Mouse (Mus musculus) liver, embryonic 15.5 days (tissue): Measurements from ENCODE around the gene Tmem200c. TPM values are rescaled to one million over a fixed set of nuclear protein-coding genes. Genes with fewer than 3 reads are reported as not detected.

ENCODE experiments used
- ATAC-seq: fragments of 200-750 bp; cut with Nextera tagmentation; 2 replicates; pipeline ENCODE4 v1.8.0; 2017; ENCODE audit warnings: moderate number of reproducible peaks, mild to moderate bottlenecking, moderate library complexity; ENCODE audit not compliant: insufficient read depth
- H3K27ac ChIP-seq: fragments of 300-500 bp; sonication (generic); replicated peaks from 2 replicates; pipeline ENCODE4 v1.5.1; 2015; ENCODE audit warnings: mild to moderate bottlenecking, inconsistent platforms
- H3K27me3 ChIP-seq: fragments of 300-500 bp; sonication (generic); 2 replicates; pipeline ENCODE4 v1.6.1; 2015; ENCODE audit warnings: mild to moderate bottlenecking, inconsistent platforms
- H3K36me3 ChIP-seq: fragments of 300-500 bp; sonication (generic); replicated peaks from 2 replicates; pipeline ENCODE4 v1.6.1; 2015; ENCODE audit warnings: moderate library complexity, mild to moderate bottlenecking, inconsistent platforms
- H3K4me1 ChIP-seq: fragments of 300-500 bp; sonication (generic); replicated peaks from 2 replicates; pipeline ENCODE4 v1.6.1; 2015; ENCODE audit warnings: inconsistent platforms
- H3K4me2 ChIP-seq: fragments of 300-500 bp; sonication (generic); 2 replicates; pipeline ENCODE4 v1.6.1; 2015; ENCODE audit warnings: moderate library complexity, mild to moderate bottlenecking, inconsistent platforms
- H3K4me3 ChIP-seq: fragments of 300-500 bp; sonication (generic); replicated peaks from 2 replicates; pipeline ENCODE4 v1.5.1; 2015; ENCODE audit warnings: mild to moderate bottlenecking, inconsistent platforms
- H3K9ac ChIP-seq: fragments of 300-500 bp; sonication (generic); 2 replicates; pipeline ENCODE4 v1.6.1; 2015; ENCODE audit warnings: moderate library complexity, mild to moderate bottlenecking, inconsistent platforms
- H3K9me3 ChIP-seq: fragments of 300-500 bp; sonication (generic); replicated peaks from 2 replicates; pipeline ENCODE4 v1.6.1; 2016; ENCODE audit warnings: inconsistent platforms
- WGBS: fragments of 180-500 bp; shearing (Covaris S2); methylation state at CpG from one replicate; pipeline ENCODE4 v1.1.7; 2015; ENCODE audit warnings: mixed read lengths; ENCODE audit not compliant: insufficient replicate concordance; 5-methylcytosine and 5-hydroxymethylcytosine counted together
- polyA plus RNA-seq: library from polyadenylated mRNA; unstranded; fragments of >200 nt; fragmentation: Nextera tagmentation; extraction: Ambion mirVana; gene quantifications from 2 replicates; pipeline ENCODE4 v1.2.1, GENCODE M21; 2015

Tmem200c gene
- polyA plus RNA-seq, 1 experiment from 2014 or later = not detected

GRCm38 (mm10) chr17:68852171-68852966, 25.9 kb downstream of the Tmem200c start:
- H3K4me2 ChIP-seq = no peak overlapping the region
- no peak overlapping the region for H3K4me3 ChIP-seq
- no peaks in the 10 kb centered on the region for H3K27me3 ChIP-seq
- WGBS = 62% methylated on average over 7 of the region's 7 CpGs
- H3K27ac ChIP-seq = no peak overlapping the region
- no peak for ATAC-seq
- no peaks in the 10 kb centered on the region for H3K36me3 ChIP-seq
- no peak overlapping the region for H3K9ac ChIP-seq
- H3K9me3 ChIP-seq = no peaks in the 10 kb centered on the region
- H3K4me1 ChIP-seq = no peaks in the 10 kb centered on the region

DNA sequence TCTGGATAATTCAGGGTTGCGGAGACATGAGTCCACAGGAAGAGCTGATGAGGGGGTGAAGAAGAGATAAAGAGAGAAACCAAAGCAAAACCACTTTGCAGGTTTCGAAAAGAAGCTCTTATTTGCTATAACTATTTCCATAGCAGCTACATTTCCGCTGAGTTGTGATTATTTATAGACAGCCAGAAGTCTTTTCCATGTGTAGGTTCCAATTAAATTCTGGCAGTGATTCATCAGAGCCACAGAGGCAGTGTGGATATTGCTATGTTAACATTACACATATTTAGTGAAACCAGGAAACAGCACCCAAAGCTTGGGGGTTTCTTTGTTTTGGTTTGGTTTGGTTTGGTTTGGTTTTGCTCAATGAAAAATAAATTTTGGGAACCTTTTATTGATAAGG, 37.8 kb downstream of the Tmem200c start:
- 55% methylated on average over 3 of the region's 3 CpGs for WGBS
- Histone ChIP-seq H3K9me3 (no peaks in the 10 kb centered on the region), H3K4me3 (no peak overlapping the region), H3K36me3 (no peaks in the 10 kb centered on the region), H3K4me2 (no peak overlapping the region), H3K27me3 (no peaks in the 10 kb centered on the region), H3K27ac (no peak overlapping the region), H3K4me1 (no peaks in the 10 kb centered on the region), H3K9ac (no peak overlapping the region)
- ATAC-seq = no peak

- ATAC-seq = no peak
- H3K27me3 ChIP-seq = no peaks in the 10 kb centered on the region
These were observed 42.0 kb downstream of the Tmem200c start for GRCm38 (mm10) chr17:68868439-68868838.

GRCm38 (mm10) chr17:68874021-68874420, 47.6 kb downstream of the Tmem200c start:
- Histone ChIP-seq H3K4me2 (no peak overlapping the region), H3K27ac (no peak overlapping the region), H3K9ac (no peak overlapping the region), H3K9me3 (no peaks in the 10 kb centered on the region), H3K36me3 (no peaks in the 10 kb centered on the region), H3K4me3 (no peak overlapping the region), H3K27me3 (no peaks in the 10 kb centered on the region), H3K4me1 (no peaks in the 10 kb centered on the region)
- WGBS = 62% methylated on average over 8 of the region's 8 CpGs
- ATAC-seq = no peak

More at GRCm38 (mm10) chr17:68868439-68868838, 42.0 kb downstream of the Tmem200c start:
- Histone ChIP-seq H3K27ac (no peak overlapping the region), H3K4me1 (no peaks in the 10 kb centered on the region), H3K9ac (no peak overlapping the region), H3K4me2 (no peak overlapping the region), H3K9me3 (no peaks in the 10 kb centered on the region), H3K36me3 (no peaks in the 10 kb centered on the region), H3K4me3 (no peak overlapping the region)

- ATAC-seq = no peak
- Histone ChIP-seq H3K4me1 (no peaks in the 10 kb centered on the region), H3K9me3 (no peaks in the 10 kb centered on the region), H3K4me2 (no peak overlapping the region), H3K9ac (no peak overlapping the region), H3K36me3 (no peaks in the 10 kb centered on the region), H3K4me3 (no peak overlapping the region), H3K27ac (no peak overlapping the region), H3K27me3 (no peaks in the 10 kb centered on the region)
- 56% methylated on average over 5 of the region's 5 CpGs for whole genome bisulfite sequencing
These were observed 48.8 kb downstream of the Tmem200c start for GRCm38 (mm10) chr17:68875251-68875650.

GRCm38 (mm10) chr17:68875917-68876495, 49.6 kb downstream of the Tmem200c start:
- no peak overlapping the region for H3K4me3 ChIP-seq
- 71% methylated on average over 10 of the region's 10 CpGs for WGBS
- H3K27ac ChIP-seq = no peak overlapping the region
- no peak for ATAC-seq
- no peaks in the 10 kb centered on the region for H3K4me1 ChIP-seq
- H3K4me2 ChIP-seq = no peak overlapping the region
- H3K27me3 ChIP-seq = no peaks in the 10 kb centered on the region
- H3K36me3 ChIP-seq = no peaks in the 10 kb centered on the region
- H3K9me3 ChIP-seq = no peaks in the 10 kb centered on the region
- H3K9ac ChIP-seq = no peak overlapping the region

DNA sequence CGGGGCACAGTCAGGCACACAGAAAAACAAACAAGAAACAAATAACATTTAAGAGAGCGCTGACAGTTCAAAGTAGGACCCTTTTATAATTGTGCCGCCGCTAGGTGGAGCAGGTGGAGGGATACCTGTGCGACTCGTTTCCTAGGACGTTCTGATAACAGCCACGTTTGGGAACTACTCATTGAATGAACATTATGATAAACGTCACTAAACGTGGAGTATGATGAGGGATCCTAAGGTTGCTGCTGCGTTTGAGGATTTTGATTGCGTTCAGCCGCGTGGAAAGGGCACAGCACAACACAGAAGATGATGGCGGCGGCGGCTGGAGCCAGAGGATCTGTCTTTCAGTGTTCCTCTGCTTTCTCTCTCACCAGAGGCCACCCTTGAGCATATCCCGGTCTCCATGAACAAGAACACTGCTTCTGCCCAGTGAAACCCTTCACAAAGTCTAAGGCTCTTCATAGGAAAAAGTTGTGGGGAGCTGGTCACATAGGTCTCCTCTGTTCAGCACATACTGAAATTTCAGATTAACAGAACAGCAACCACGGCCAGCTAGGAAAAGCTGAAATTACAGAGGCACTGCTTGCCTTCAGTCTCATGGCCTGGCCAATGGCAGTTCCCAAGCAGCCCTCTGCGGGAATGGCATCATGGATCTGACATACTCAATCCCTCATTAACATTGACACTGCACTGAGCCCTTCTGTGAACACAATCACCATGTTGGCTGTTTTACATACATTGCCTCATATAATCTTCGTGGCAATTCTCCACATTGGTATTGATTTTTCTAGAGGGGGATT, 55.5 kb downstream of the Tmem200c start:
- no peak for ATAC-seq
- WGBS = 13% methylated on average over 21 of the region's 21 CpGs
- Histone ChIP-seq H3K9ac (no peak overlapping the region), H3K4me2 (peak overlapping the region; percentile 7; the same call in 1 of the 2 replicates), H3K4me3 (no peak overlapping the region), H3K9me3 (no peaks in the 10 kb centered on the region), H3K4me1 (no peaks in the 10 kb centered on the region), H3K27me3 (no peaks in the 10 kb centered on the region), H3K27ac (no peak overlapping the region), H3K36me3 (no peaks in the 10 kb centered on the region)

- no peaks in the 10 kb centered on the region for H3K27me3 ChIP-seq
- no peak for ATAC-seq
- no peaks in the 10 kb centered on the region for H3K36me3 ChIP-seq
- no peak overlapping the region for H3K4me3 ChIP-seq
- no peaks in the 10 kb centered on the region for H3K4me1 ChIP-seq
- no peak overlapping the region for H3K27ac ChIP-seq
- 64% methylated on average over 3 of the region's 3 CpGs for WGBS
- no peaks in the 10 kb centered on the region for H3K9me3 ChIP-seq
- H3K9ac ChIP-seq = no peak overlapping the region
- no peak overlapping the region for H3K4me2 ChIP-seq
These were observed 57.2 kb downstream of the Tmem200c start for GRCm38 (mm10) chr17:68883474-68884083.

DNA sequence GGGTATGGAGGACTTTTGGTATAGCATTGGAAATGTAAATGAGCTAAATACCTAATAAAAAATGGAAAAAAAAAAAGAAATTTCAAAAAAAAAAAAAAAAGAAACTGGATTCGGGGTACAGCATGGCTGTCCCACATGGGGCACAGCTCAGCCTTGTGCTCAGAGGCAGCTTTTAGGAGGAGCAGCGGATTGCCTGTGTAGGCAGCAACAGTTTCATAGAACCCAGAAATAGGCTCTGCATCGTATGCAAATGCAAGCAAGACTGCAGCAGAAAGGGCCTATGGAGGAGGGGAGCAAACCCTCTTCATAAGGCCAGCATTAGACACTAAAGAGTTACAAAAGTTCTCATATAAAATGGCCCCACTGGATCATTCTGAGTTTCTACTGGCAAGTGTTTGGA, 64.2 kb downstream of the Tmem200c start:
- H3K9me3 ChIP-seq = no peaks in the 10 kb centered on the region
- no peaks in the 10 kb centered on the region for H3K4me1 ChIP-seq
- no peaks in the 10 kb centered on the region for H3K36me3 ChIP-seq
- ATAC-seq = no peak
- no peaks in the 10 kb centered on the region for H3K27me3 ChIP-seq
- H3K9ac ChIP-seq = no peak overlapping the region
- H3K4me2 ChIP-seq = no peak overlapping the region
- 64% methylated on average over 3 of the region's 3 CpGs for WGBS
- H3K4me3 ChIP-seq = no peak overlapping the region
- H3K27ac ChIP-seq = no peak overlapping the region
